Mouse (Mus musculus): Measurements from ENCODE around the gene 9330159F19Rik. TPM values are rescaled to one million over a fixed set of nuclear protein-coding genes. Genes with fewer than 3 reads are reported as not detected.

9330159F19Rik gene
- total and polyA plus RNA-seq, 3 experiments, result not detected

- H3K4me3 ChIP-seq (ENCODE audit: control insufficient read depth in 1 of 2, insufficient read depth in 1 of 2, low read depth in 2 of 2, low read length in 2 of 2), result no peak overlapping the region
- no peaks in the 10 kb centered on the region for H3K79me2 ChIP-seq (ENCODE audit: control insufficient read depth, insufficient read depth, low read length, poor library complexity)
- no peaks in the 10 kb centered on the region for H3K4me1 ChIP-seq (ENCODE audit: control insufficient read depth in 1 of 2, insufficient read depth in 2 of 2, low read length in 2 of 2)
- no peaks in the 10 kb centered on the region for H3K27me3 ChIP-seq (ENCODE audit: control insufficient read depth in 1 of 2, insufficient read depth in 2 of 2, low read length in 2 of 2)
- H3K9ac ChIP-seq (ENCODE audit: control insufficient read depth, low read depth, low read length, poor library complexity, severe bottlenecking), result no peak overlapping the region
- TF ChIP-seq NELFE (IDR thresholded peaks at IDR 0.05; ENCODE audit: low read depth, low read length), result no peak
- TF ChIP-seq MEF2A (IDR thresholded peaks at IDR 0.05; ENCODE audit: extremely low read depth, insufficient replicate concordance, low read depth, low read length, poor library complexity, severe bottlenecking), result no peak
- no peak for TF ChIP-seq POLR2AphosphoS5 (IDR thresholded peaks at IDR 0.05; ENCODE audit: borderline replicate concordance, low read depth, low read length)
- no peak for TF ChIP-seq RCOR1 (IDR thresholded peaks at IDR 0.05; ENCODE audit: low read depth, low read length)
- no peak for TF ChIP-seq CTCF (IDR thresholded peaks at IDR 0.05 in 2 of 3, conservative IDR thresholded peaks at IDR 0.05 in 1 of 3; ENCODE audit: control insufficient read depth in 1 of 3, insufficient read depth in 1 of 3, low read depth in 2 of 3, low read length in 3 of 3, poor library complexity in 1 of 3, severe bottlenecking in 1 of 3)
- TF ChIP-seq MAZ (IDR thresholded peaks at IDR 0.05; ENCODE audit: low read depth, low read length), result no peak
- no peak for TF ChIP-seq UBTF (IDR thresholded peaks at IDR 0.05; ENCODE audit: borderline replicate concordance, insufficient read depth, low read depth, low read length)
- no peak for TF ChIP-seq BHLHE40 (IDR thresholded peaks at IDR 0.05; ENCODE audit: borderline replicate concordance, low read depth, low read length)
- no peak for TF ChIP-seq MYC (IDR thresholded peaks at IDR 0.05; ENCODE audit: low read depth, low read length)
- no peaks in the 10 kb centered on the region for H3K36me3 ChIP-seq (ENCODE audit: control insufficient read depth in 1 of 2, insufficient read depth in 2 of 2, low read length in 2 of 2)
- H3K9me3 ChIP-seq (replicated peaks; ENCODE audit: insufficient read depth, low read length), result no peaks in the 10 kb centered on the region
- H3K27ac ChIP-seq (ENCODE audit: control insufficient read depth, low read depth, low read length), result no peak overlapping the region
- DNase-seq (ENCODE audit: low read depth, low spot score), result no peak
Measured at GRCm38 (mm10) chr10:29175656-29176055, 35.8 kb upstream of the 9330159F19Rik start.

DNA sequence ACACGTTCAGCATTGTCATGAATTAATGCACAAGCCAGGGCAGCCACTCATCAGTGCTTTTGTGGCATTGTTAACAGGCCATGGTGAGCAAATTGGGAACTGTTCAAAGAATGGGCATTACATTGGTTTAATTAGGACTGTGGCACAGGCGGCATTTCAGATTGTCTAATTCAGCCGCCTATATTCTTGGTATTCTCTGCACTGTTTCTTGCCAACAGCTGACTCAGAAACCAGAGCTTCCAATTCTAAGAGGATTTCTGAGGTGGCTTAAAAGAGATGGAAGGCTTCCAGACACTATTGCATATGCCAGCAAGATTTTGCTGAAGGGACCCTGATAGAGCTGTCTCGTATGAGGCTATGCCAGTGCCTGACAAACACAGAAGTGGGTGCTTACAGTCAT is 34.5 kb upstream of the 9330159F19Rik start:
- no peaks in the 10 kb centered on the region for H3K9me3 ChIP-seq (replicated peaks; ENCODE audit: insufficient read depth, low read length)
- no peaks in the 10 kb centered on the region for H3K27me3 ChIP-seq (ENCODE audit: control insufficient read depth in 1 of 2, insufficient read depth in 2 of 2, low read length in 2 of 2)
- no peaks in the 10 kb centered on the region for H3K79me2 ChIP-seq (ENCODE audit: control insufficient read depth, insufficient read depth, low read length, poor library complexity)
- no peak overlapping the region for H3K27ac ChIP-seq (ENCODE audit: control insufficient read depth, low read depth, low read length)
- TF ChIP-seq NRF1 (IDR thresholded peaks at IDR 0.05; ENCODE audit: insufficient read depth, low read depth, low read length, poor library complexity, severe bottlenecking), result no peak
- TF ChIP-seq JUND (IDR thresholded peaks at IDR 0.05; ENCODE audit: low read depth, low read length), result no peak
- TF ChIP-seq ETS1 (IDR thresholded peaks at IDR 0.05; ENCODE audit: low read depth, low read length), result no peak
- TF ChIP-seq MEF2A (IDR thresholded peaks at IDR 0.05; ENCODE audit: extremely low read depth, insufficient replicate concordance, low read depth, low read length, poor library complexity, severe bottlenecking), result no peak
- no peak for DNase-seq (ENCODE audit: low read depth, low spot score)
- H3K9ac ChIP-seq (ENCODE audit: control insufficient read depth, low read depth, low read length, poor library complexity, severe bottlenecking), result no peak overlapping the region
- no peak overlapping the region for H3K4me3 ChIP-seq (ENCODE audit: control insufficient read depth in 1 of 2, insufficient read depth in 1 of 2, low read depth in 2 of 2, low read length in 2 of 2)
- no peaks in the 10 kb centered on the region for H3K36me3 ChIP-seq (ENCODE audit: control insufficient read depth in 1 of 2, insufficient read depth in 2 of 2, low read length in 2 of 2)
- no peaks in the 10 kb centered on the region for H3K4me1 ChIP-seq (ENCODE audit: control insufficient read depth in 1 of 2, insufficient read depth in 2 of 2, low read length in 2 of 2)

GRCm38 (mm10) chr10:29178003-29178402 is 33.4 kb upstream of the 9330159F19Rik start:
- H3K27ac ChIP-seq (ENCODE audit: control insufficient read depth, low read depth, low read length), result no peak overlapping the region
- no peak for DNase-seq (ENCODE audit: low read depth, low spot score)
- no peaks in the 10 kb centered on the region for H3K79me2 ChIP-seq (ENCODE audit: control insufficient read depth, insufficient read depth, low read length, poor library complexity)
- no peak overlapping the region for H3K4me3 ChIP-seq (ENCODE audit: control insufficient read depth in 1 of 2, insufficient read depth in 1 of 2, low read depth in 2 of 2, low read length in 2 of 2)
- no peaks in the 10 kb centered on the region for H3K36me3 ChIP-seq (ENCODE audit: control insufficient read depth in 1 of 2, insufficient read depth in 2 of 2, low read length in 2 of 2)
- TF ChIP-seq CHD2 (IDR thresholded peaks at IDR 0.05; ENCODE audit: low read length) (no peak), POLR2AphosphoS2 (IDR thresholded peaks at IDR 0.05; ENCODE audit: low read length) (no peak), ZNF384 (IDR thresholded peaks at IDR 0.05; ENCODE audit: low read depth, low read length) (no peak), USF2 (IDR thresholded peaks at IDR 0.05; ENCODE audit: borderline replicate concordance in 1 of 2, insufficient read depth in 1 of 2, low read depth in 1 of 2, low read length in 2 of 2) (no peak)
- no peaks in the 10 kb centered on the region for H3K4me1 ChIP-seq (ENCODE audit: control insufficient read depth in 1 of 2, insufficient read depth in 2 of 2, low read length in 2 of 2)
- no peak overlapping the region for H3K9ac ChIP-seq (ENCODE audit: control insufficient read depth, low read depth, low read length, poor library complexity, severe bottlenecking)
- H3K27me3 ChIP-seq (ENCODE audit: control insufficient read depth in 1 of 2, insufficient read depth in 2 of 2, low read length in 2 of 2), result no peaks in the 10 kb centered on the region
- H3K9me3 ChIP-seq (replicated peaks; ENCODE audit: insufficient read depth, low read length), result no peaks in the 10 kb centered on the region

All from MEL (cell line).